Mouse (Mus musculus): ENCODE results near the gene Ace3. TPM values are rescaled to one million over a fixed set of nuclear protein-coding genes. Genes with fewer than 3 reads are reported as not detected.

The Ace3 gene
- polyA plus RNA-seq, 1 experiment from 2014 or later: not detected

DNA sequence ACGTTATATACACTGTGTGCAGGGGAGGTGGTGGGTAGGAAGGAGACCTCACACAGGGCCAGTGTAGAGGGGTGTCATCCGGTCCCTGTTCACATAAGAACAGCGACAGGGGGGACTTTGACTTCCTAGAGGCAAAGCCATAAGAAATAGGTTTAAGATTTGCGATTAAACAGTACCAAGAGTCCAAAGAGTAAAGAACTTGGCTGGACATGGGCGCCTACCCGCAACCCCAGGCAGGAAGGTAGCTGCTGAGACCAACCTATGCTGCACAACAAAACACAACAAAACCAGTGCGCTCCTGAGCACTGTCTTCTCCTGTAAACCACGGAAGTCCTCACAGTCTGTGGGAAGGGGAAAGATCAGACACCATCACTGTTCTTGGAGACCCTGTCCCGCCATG lies 42.4 kb upstream of the Ace3 start:
- no peaks in the 10 kb centered on the region for H3K9me3 ChIP-seq (ENCODE audit: low read length)
- DNase-seq (no peak), ATAC-seq (no peak)
- H3K27ac ChIP-seq (ENCODE audit: low read depth): no peak overlapping the region
- H3K36me3 ChIP-seq (replicated peaks; ENCODE audit: insufficient read depth, low read length): no peaks in the 10 kb centered on the region
- no peaks in the 10 kb centered on the region for H3K4me1 ChIP-seq (ENCODE audit: insufficient read depth)
- no peak overlapping the region for H3K4me3 ChIP-seq (ENCODE audit: low read depth, low read length)
- 78% methylated on average over 9 of the region's 9 CpGs for WGBS (ENCODE audit: insufficient replicate concordance)
- H3K4me2 ChIP-seq (ENCODE audit: low read depth, low read length): no peak overlapping the region
- peaks cover 9% of the 10 kb centered on the region for H3K27me3 ChIP-seq (ENCODE audit: insufficient read depth, low read length)
- TF ChIP-seq CTCF (IDR thresholded peaks at IDR 0.05; ENCODE audit: low read depth): no peak
- TF ChIP-seq EP300 (IDR thresholded peaks at IDR 0.05; ENCODE audit: low read depth): no peak
- no peak overlapping the region for H3K9ac ChIP-seq (replicated peaks)

GRCm38 (mm10) chr11:105952911-105953386 lies 41.5 kb upstream of the Ace3 start, which contains the start of gene Cyb561:
Cyb561 (minus strand) TSS chr11:105953336.
- no peak for TF ChIP-seq CTCF (IDR thresholded peaks at IDR 0.05; ENCODE audit: low read depth)
- TF ChIP-seq EP300 (IDR thresholded peaks at IDR 0.05; ENCODE audit: low read depth): no peak
- ATAC-seq (no peak), DNase-seq (no peak)
- H3K4me3 ChIP-seq (ENCODE audit: low read depth, low read length): no peak within 1 kb of the TSS
- H3K9ac ChIP-seq (replicated peaks): no peak within 1 kb of the TSS
- H3K4me2 ChIP-seq (ENCODE audit: low read depth, low read length): no peak within 1 kb of the TSS
- no peak within 1 kb of the TSS for H3K27ac ChIP-seq (ENCODE audit: low read depth)
- no peaks in the 10 kb centered on the region for H3K9me3 ChIP-seq (ENCODE audit: low read length)
- no peaks in the 10 kb centered on the region for H3K36me3 ChIP-seq (replicated peaks; ENCODE audit: insufficient read depth, low read length)
- H3K27me3 ChIP-seq (ENCODE audit: insufficient read depth, low read length): peaks cover 9% of the 10 kb centered on the region
- 67% methylated on average over 12 of the region's 12 CpGs for WGBS (ENCODE audit: insufficient replicate concordance)
- no peaks in the 10 kb centered on the region for H3K4me1 ChIP-seq (ENCODE audit: insufficient read depth)

DNA sequence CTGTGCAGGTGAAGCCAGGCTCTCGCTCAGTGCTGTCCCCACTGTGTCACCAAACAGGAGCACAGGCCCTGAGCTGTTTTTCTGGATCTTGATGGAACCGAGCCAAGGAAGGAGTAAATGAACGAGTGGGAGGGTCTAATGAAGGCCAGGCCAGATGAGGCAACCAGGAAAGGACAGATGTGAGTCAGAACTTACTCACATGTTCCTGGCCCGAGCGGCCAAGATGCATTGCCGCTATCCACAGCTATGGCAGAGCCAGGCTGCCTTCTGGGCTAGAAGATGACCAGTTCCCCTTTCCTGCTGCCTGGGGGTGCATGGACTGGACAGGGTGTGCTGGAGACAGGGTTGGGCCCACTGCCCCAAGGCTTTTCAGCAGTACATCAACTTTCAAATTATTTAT lies 41.1 kb upstream of the Ace3 start:
- no peak for TF ChIP-seq CTCF (IDR thresholded peaks at IDR 0.05; ENCODE audit: low read depth)
- no peak for TF ChIP-seq EP300 (IDR thresholded peaks at IDR 0.05; ENCODE audit: low read depth)
- Histone ChIP-seq H3K27me3 (ENCODE audit: insufficient read depth, low read length) (peaks cover 11% of the 10 kb centered on the region), H3K27ac (ENCODE audit: low read depth) (no peak overlapping the region), H3K36me3 (replicated peaks; ENCODE audit: insufficient read depth, low read length) (no peaks in the 10 kb centered on the region), H3K4me2 (ENCODE audit: low read depth, low read length) (no peak overlapping the region), H3K4me1 (ENCODE audit: insufficient read depth) (no peaks in the 10 kb centered on the region), H3K4me3 (ENCODE audit: low read depth, low read length) (no peak overlapping the region), H3K9ac (replicated peaks) (no peak overlapping the region), H3K9me3 (ENCODE audit: low read length) (no peaks in the 10 kb centered on the region)
- WGBS (ENCODE audit: insufficient replicate concordance): 74% methylated on average over 6 of the region's 6 CpGs
- ATAC-seq: no peak
- DNase-seq: no peak

DNA sequence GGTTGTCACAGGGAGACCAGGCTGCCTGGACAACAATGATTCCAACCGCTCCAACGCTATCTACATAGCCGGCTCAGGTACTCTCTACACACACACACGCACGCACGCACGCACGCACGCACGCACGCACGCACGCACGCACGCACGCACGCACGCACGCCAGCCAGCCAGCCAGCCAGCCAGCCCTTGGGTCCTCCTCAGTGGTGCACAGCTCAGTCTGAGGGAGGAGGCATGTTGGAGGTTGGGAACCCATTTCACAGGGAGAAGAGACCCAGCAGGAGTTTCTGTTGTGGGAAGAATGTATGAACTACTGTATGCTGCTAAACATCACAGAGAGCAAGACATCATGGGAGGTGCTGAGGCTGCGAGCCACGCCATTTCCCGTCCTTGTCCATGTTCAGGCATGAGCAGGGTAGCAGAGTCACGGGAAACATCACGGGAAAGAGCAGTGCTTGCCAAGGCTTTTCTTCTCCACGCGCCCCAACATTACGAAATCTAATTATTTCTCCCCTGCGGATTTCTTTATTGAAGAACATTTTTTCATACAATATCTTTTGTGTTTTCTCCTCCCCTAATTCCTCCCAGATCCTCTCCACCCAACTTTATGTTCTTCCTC lies 38.6 kb upstream of the Ace3 start:
- no peaks in the 10 kb centered on the region for H3K36me3 ChIP-seq (replicated peaks; ENCODE audit: insufficient read depth, low read length)
- 0 out of 2 replicates have a peak, but pooled peaks cover 3% of the 10 kb centered on the region for H3K4me1 ChIP-seq (ENCODE audit: insufficient read depth)
- no peak overlapping the region for H3K27ac ChIP-seq (ENCODE audit: low read depth)
- no peak overlapping the region for H3K4me2 ChIP-seq (ENCODE audit: low read depth, low read length)
- no peak for TF ChIP-seq EP300 (IDR thresholded peaks at IDR 0.05; ENCODE audit: low read depth)
- no peak for TF ChIP-seq CTCF (IDR thresholded peaks at IDR 0.05; ENCODE audit: low read depth)
- no peak for ATAC-seq
- no peak overlapping the region for H3K9ac ChIP-seq (replicated peaks)
- H3K27me3 ChIP-seq (ENCODE audit: insufficient read depth, low read length): peaks cover 19% of the 10 kb centered on the region
- H3K9me3 ChIP-seq (ENCODE audit: low read length): no peaks in the 10 kb centered on the region
- no peak overlapping the region for H3K4me3 ChIP-seq (ENCODE audit: low read depth, low read length)
- WGBS (ENCODE audit: insufficient replicate concordance): 86% methylated on average over 28 of the region's 28 CpGs
- no peak for DNase-seq

DNA sequence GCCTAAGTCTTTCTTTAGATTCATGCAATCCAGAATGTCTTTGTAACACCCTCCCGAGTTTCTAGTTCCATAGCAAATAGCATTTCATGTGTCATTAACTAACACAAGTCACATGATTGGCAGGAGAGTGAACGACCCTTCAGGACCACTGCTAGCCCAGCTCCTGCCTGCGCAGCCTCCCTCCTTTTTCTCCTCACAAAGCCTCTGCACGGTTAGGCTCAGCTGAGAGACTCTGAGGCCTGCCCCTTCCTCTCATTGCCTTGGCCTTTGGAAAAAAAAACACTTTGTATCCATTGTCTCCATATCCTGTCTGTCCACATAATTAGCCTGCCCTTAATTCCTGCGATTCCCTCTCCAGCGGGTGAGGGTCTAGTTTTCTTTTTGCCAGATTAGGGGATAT lies 37.0 kb upstream of the Ace3 start:
- no peaks in the 10 kb centered on the region for H3K36me3 ChIP-seq (replicated peaks; ENCODE audit: insufficient read depth, low read length)
- no peak overlapping the region for H3K9ac ChIP-seq (replicated peaks)
- H3K9me3 ChIP-seq (ENCODE audit: low read length): no peaks in the 10 kb centered on the region
- no peak for DNase-seq
- no peak overlapping the region for H3K27ac ChIP-seq (ENCODE audit: low read depth)
- H3K4me1 ChIP-seq (ENCODE audit: insufficient read depth): 0 out of 2 replicates have a peak, but pooled peaks cover 3% of the 10 kb centered on the region
- ATAC-seq: no peak
- 53% methylated on average over 6 of the region's 6 CpGs for WGBS (ENCODE audit: insufficient replicate concordance)
- TF ChIP-seq CTCF (IDR thresholded peaks at IDR 0.05; ENCODE audit: low read depth): no peak
- no peak for TF ChIP-seq EP300 (IDR thresholded peaks at IDR 0.05; ENCODE audit: low read depth)
- H3K4me2 ChIP-seq (ENCODE audit: low read depth, low read length): no peak overlapping the region
- no peak overlapping the region for H3K4me3 ChIP-seq (ENCODE audit: low read depth, low read length)
- H3K27me3 ChIP-seq (ENCODE audit: insufficient read depth, low read length): peaks cover 19% of the 10 kb centered on the region

GRCm38 (mm10) chr11:105958566-105958965 lies 35.9 kb upstream of the Ace3 start:
- peaks cover 10% of the 10 kb centered on the region for H3K27me3 ChIP-seq (ENCODE audit: insufficient read depth, low read length)
- no peak overlapping the region for H3K9ac ChIP-seq (replicated peaks)
- ATAC-seq (no peak), DNase-seq (no peak)
- no peak overlapping the region for H3K4me2 ChIP-seq (ENCODE audit: low read depth, low read length)
- no peak overlapping the region for H3K4me3 ChIP-seq (ENCODE audit: low read depth, low read length)
- 21% methylated on average over 1 of the region's 1 CpGs for WGBS (ENCODE audit: insufficient replicate concordance)
- H3K27ac ChIP-seq (ENCODE audit: low read depth): no peak overlapping the region
- no peaks in the 10 kb centered on the region for H3K9me3 ChIP-seq (ENCODE audit: low read length)
- TF ChIP-seq EP300 (IDR thresholded peaks at IDR 0.05; ENCODE audit: low read depth) (no peak), CTCF (IDR thresholded peaks at IDR 0.05; ENCODE audit: low read depth) (no peak)
- H3K36me3 ChIP-seq (replicated peaks; ENCODE audit: insufficient read depth, low read length): no peaks in the 10 kb centered on the region
- 0 out of 2 replicates have a peak, but pooled peaks cover 3% of the 10 kb centered on the region for H3K4me1 ChIP-seq (ENCODE audit: insufficient read depth)

Measured in liver, postnatal 0 days (tissue).